ENCODE assay signal across 10 mouse cellular contexts in genomic region chr5:149488360-149489021, GRCm38 (mm10). TPM values are rescaled to one million over a fixed set of nuclear protein-coding genes. Genes with fewer than 3 reads are reported as not detected.
DNase-seq lines count a peak whose midpoint lies in the region; ATAC-seq lines count a peak whose summit lies in the region.
"Had no signal": no experiment of that assay in that cellular context is flagged by ENCODE, and none has a peak within 500 bp of the region (broad histone marks: within the 10 kb centered on the region; RNA-seq: fewer than 3 reads in every experiment).

No protein-coding gene starts in this region.

- peak; percentile 34 for DNase-seq in left cerebral cortex, postnatal 4 days
- DNase-seq in left cerebral cortex, adult 11 months (ENCODE audit: low spot score), result no peak
- peak; percentile 63 for DNase-seq in adrenal gland, postnatal 25 days
- DNase-seq in lung, postnatal 36 days, result no peak
- no peak for DNase-seq in cerebellum, postnatal 4 days (ENCODE audit: low spot score in 2 of 2)

- no peaks in the 10 kb centered on the region for H3K27me3 ChIP-seq in forebrain, embryonic 16.5 days (replicated peaks; ENCODE audit: control insufficient read depth, insufficient read depth, low read length)
- no peaks in the 10 kb centered on the region for H3K27me3 ChIP-seq in neural tube, embryonic 13.5 days

- H3K9ac ChIP-seq in forebrain, embryonic 16.5 days (replicated peaks; ENCODE audit: low read depth, low read length), result peak overlapping the region; percentile 40
- peak overlapping the region; percentile 55 for H3K9ac ChIP-seq in neural tube, embryonic 13.5 days

- WGBS in forebrain, embryonic 16.5 days, result 3% methylated on average over 11 of the region's 11 CpGs
- WGBS in neural tube, embryonic 13.5 days, result 16% methylated on average over 11 of the region's 11 CpGs

- no peak overlapping the region for H3K4me3 ChIP-seq in forebrain, embryonic 16.5 days (replicated peaks; ENCODE audit: low read length)
- H3K4me3 ChIP-seq in neural tube, embryonic 13.5 days, result no peak overlapping the region

- ATAC-seq in forebrain, embryonic 16.5 days, result peak; percentile 68
- ATAC-seq in neural tube, embryonic 13.5 days (ENCODE audit: low read depth), result peak; percentile 85
- ATAC-seq: activated CD4-positive, CD25-positive, alpha-beta regulatory T cell, adult 4 months had no signal

- H3K4me2 ChIP-seq in forebrain, embryonic 16.5 days (ENCODE audit: low read length), result peak overlapping the region; percentile 50
- H3K4me2 ChIP-seq in neural tube, embryonic 13.5 days, result peak overlapping the region; percentile 50

- peaks cover 33% of the 10 kb centered on the region for H3K4me1 ChIP-seq in forebrain, embryonic 16.5 days (replicated peaks; ENCODE audit: control insufficient read depth, insufficient read depth, low read length)
- H3K4me1 ChIP-seq in neural tube, embryonic 13.5 days (replicated peaks), result peaks cover 41% of the 10 kb centered on the region

- no peaks in the 10 kb centered on the region for H3K36me3 ChIP-seq in forebrain, embryonic 16.5 days (ENCODE audit: control insufficient read depth, insufficient read depth)
- H3K36me3 ChIP-seq in neural tube, embryonic 13.5 days, result no peaks in the 10 kb centered on the region

- peak overlapping the region; percentile 93 for H3K27ac ChIP-seq in forebrain, embryonic 16.5 days (ENCODE audit: low read length)
- H3K27ac ChIP-seq in neural tube, embryonic 13.5 days (replicated peaks), result peak overlapping the region; percentile 97

- intact Hi-C loops in left cerebral cortex, postnatal 4 days (cut with DNase I), result no loop called here

- no peaks in the 10 kb centered on the region for H3K9me3 ChIP-seq in forebrain, embryonic 16.5 days (ENCODE audit: control insufficient read depth, low read length)
- H3K9me3 ChIP-seq in neural tube, embryonic 13.5 days, result no peaks in the 10 kb centered on the region

RNA-seq across cellular contexts. Expression of gene Wdr95, which starts 40.0 kb away (rescaled TPM):
- under 1 TPM in 1 of 2 experiments, not detected in 1; 0.85 TPM for total RNA-seq in left cerebral cortex, postnatal 4 days (2021)
- not detected in 2 replicates for total RNA-seq in adrenal gland, postnatal 25 days (2021)
- polyA plus RNA-seq in forebrain, embryonic 16.5 days (2015; fragmentation: Nextera tagmentation; extraction: Ambion mirVana), result 0.14 and 0.19 TPM in 2 replicates
- polyA plus RNA-seq in neural tube, embryonic 13.5 days (2015; fragmentation: Nextera tagmentation; extraction: Ambion mirVana), result 0.60 and 0.96 TPM in 2 replicates
- polyA plus RNA-seq: activated CD4-positive, CD25-positive, alpha-beta regulatory T cell, adult 4 months had no signal

RNA-seq across cellular contexts. Expression of gene Tex26, which starts 49.0 kb away (rescaled TPM):
- total RNA-seq in left cerebral cortex, postnatal 4 days (2021), result 1 to 10 TPM in 1 of 2 experiments, under 1 TPM in 1; 0.56 to 1.3 TPM
- total RNA-seq in adrenal gland, postnatal 25 days (2021), result not detected in 2 replicates
- 1.1 and 1.3 TPM in 2 replicates for polyA plus RNA-seq in forebrain, embryonic 16.5 days (2015; fragmentation: Nextera tagmentation; extraction: Ambion mirVana)
- 0.54 and 1.3 TPM in 2 replicates for polyA plus RNA-seq in neural tube, embryonic 13.5 days (2015; fragmentation: Nextera tagmentation; extraction: Ambion mirVana)
- total RNA-seq: left cerebral cortex, postnatal 25 days had no signal
- polyA plus RNA-seq: activated CD4-positive, CD25-positive, alpha-beta regulatory T cell, adult 4 months; gonadal fat pad, adult 2 months had no signal

Comparison
In these comparisons a context has a peak if more than half of its experiments do, and no peak if none do; other contexts are left out.
1. DNase-seq: peak in left cerebral cortex, postnatal 4 days (single experiment) and adrenal gland, postnatal 25 days (single experiment); none in left cerebral cortex, adult 11 months (single experiment), lung, postnatal 36 days (single experiment) and cerebellum, postnatal 4 days (0 of 2).